Mouse (Mus musculus) midbrain, embryonic 12.5 days (tissue): ENCODE data around the gene Yy1. TPM values are rescaled to one million over a fixed set of nuclear protein-coding genes. Genes with fewer than 3 reads are reported as not detected.

ENCODE experiments used
- ATAC-seq: fragments of 200-750 bp; cut with Nextera tagmentation; 2 replicates; pipeline ENCODE4 v1.8.0; 2017; ENCODE audit warnings: low read depth, moderate TSS enrichment, moderate library complexity; ENCODE audit not compliant: low FRiP score
- H3K27ac ChIP-seq: fragments of 300-500 bp; sonication (generic); replicated peaks from 2 replicates; pipeline ENCODE4 v1.5.1; 2016; ENCODE audit warnings: mild to moderate bottlenecking
- H3K27me3 ChIP-seq: fragments of 300-500 bp; sonication (generic); 2 replicates; pipeline ENCODE4 v1.6.1; 2016; ENCODE audit warnings: mild to moderate bottlenecking
- H3K36me3 ChIP-seq: fragments of 300-500 bp; sonication (generic); 2 replicates; pipeline ENCODE4 v1.6.1; 2016
- H3K4me1 ChIP-seq: fragments of 300-500 bp; sonication (generic); 2 replicates; pipeline ENCODE4 v1.6.1; 2016
- H3K4me2 ChIP-seq: fragments of 300-500 bp; sonication (generic); replicated peaks from 2 replicates; pipeline ENCODE4 v1.6.1; 2016; ENCODE audit warnings: mild to moderate bottlenecking, moderate library complexity
- H3K4me3 ChIP-seq: fragments of 300-500 bp; sonication (generic); 2 replicates; pipeline ENCODE4 v1.5.1; 2016; ENCODE audit warnings: mild to moderate bottlenecking
- H3K9ac ChIP-seq: fragments of 300-500 bp; sonication (generic); replicated peaks from 2 replicates; pipeline ENCODE4 v1.6.1; 2016; ENCODE audit warnings: mild to moderate bottlenecking, moderate library complexity
- H3K9me3 ChIP-seq: fragments of 300-500 bp; sonication (generic); 2 replicates; pipeline ENCODE4 v1.6.1; 2016; ENCODE audit warnings: mild to moderate bottlenecking
- WGBS: fragments of 180-500 bp; shearing (Covaris S2); methylation state at CpG from one replicate; pipeline ENCODE4 v1.1.7; 2016; 5-methylcytosine and 5-hydroxymethylcytosine counted together
- polyA plus RNA-seq: library from polyadenylated mRNA; unstranded; fragments of >200 nt; fragmentation: Nextera tagmentation; extraction: Ambion mirVana; gene quantifications from 2 replicates; pipeline ENCODE4 v1.2.1, GENCODE M21; 2016

The Yy1 gene
- polyA plus RNA-seq = 18.9 and 19.5 TPM in 2 replicates

GRCm38 (mm10) chr12:108792546-108793452, at the start of gene Yy1:
Gene Yy1 (plus strand): TSS chr12:108792973.
- H3K27me3 ChIP-seq = no peaks in the 10 kb centered on the region
- peak within 1 kb of the TSS; percentile 90 for H3K9ac ChIP-seq
- peak within 1 kb of the TSS; percentile 82 for H3K4me2 ChIP-seq
- H3K4me3 ChIP-seq = peak within 1 kb of the TSS; percentile 100
- H3K27ac ChIP-seq = peak within 1 kb of the TSS; percentile 99
- peak; percentile 92 for ATAC-seq
- H3K36me3 ChIP-seq = no peaks in the 10 kb centered on the region
- peaks cover 33% of the 10 kb centered on the region for H3K4me1 ChIP-seq
- WGBS = under 1% methylated on average over 106 of the region's 127 CpGs
- no peaks in the 10 kb centered on the region for H3K9me3 ChIP-seq

DNA sequence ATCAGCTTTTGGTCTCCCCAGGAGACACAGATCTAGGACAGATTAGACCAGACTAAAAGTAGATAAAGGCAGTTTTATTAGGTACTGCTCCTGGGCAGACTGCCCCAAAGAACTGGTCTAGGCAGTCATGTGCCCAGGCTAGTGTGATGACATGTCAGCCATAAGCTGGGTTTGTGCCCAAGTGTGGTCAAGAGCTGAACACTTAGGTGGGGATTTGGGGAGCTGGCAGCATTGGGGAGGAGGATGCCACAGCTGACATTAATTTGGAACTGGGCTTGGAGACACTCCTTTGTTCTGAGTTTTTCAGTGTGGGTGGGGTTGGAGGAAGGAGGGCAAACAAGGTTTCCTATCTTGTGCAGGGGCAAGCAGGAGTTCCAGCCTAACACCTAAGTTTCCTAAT, 46.8 kb upstream of the Yy1 start:
- H3K4me2 ChIP-seq = no peak overlapping the region
- no peak for ATAC-seq
- H3K27ac ChIP-seq = no peak overlapping the region
- H3K36me3 ChIP-seq = no peaks in the 10 kb centered on the region
- no peak overlapping the region for H3K9ac ChIP-seq
- H3K9me3 ChIP-seq = no peaks in the 10 kb centered on the region
- H3K27me3 ChIP-seq = no peaks in the 10 kb centered on the region
- H3K4me1 ChIP-seq = no peaks in the 10 kb centered on the region
- no peak overlapping the region for H3K4me3 ChIP-seq

DNA sequence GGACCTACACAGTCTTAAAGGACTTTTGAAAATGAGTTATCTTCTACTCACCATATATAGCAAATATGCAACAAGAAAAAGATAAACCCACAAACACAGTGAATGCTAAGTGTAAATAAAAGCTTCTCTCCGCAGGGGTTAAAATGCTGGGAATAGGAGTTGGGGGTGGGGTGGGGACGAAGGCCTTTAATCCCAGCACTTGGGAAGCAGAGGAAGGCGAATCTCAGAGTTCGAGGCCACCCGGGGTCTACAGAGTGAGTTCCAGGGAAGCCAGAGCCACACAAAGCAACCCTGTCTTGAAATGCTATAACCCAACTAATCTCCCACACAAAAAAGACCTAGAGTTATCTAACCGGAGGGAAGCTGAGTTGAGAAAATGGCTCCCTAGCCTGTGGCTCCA, 43.8 kb upstream of the Yy1 start:
- Histone ChIP-seq H3K27me3 (no peaks in the 10 kb centered on the region), H3K4me1 (peaks cover 5% of the 10 kb centered on the region; the same call in 1 of the 2 replicates), H3K4me2 (no peak overlapping the region), H3K36me3 (no peaks in the 10 kb centered on the region), H3K27ac (no peak overlapping the region), H3K9ac (no peak overlapping the region), H3K4me3 (no peak overlapping the region), H3K9me3 (no peaks in the 10 kb centered on the region)
- no peak for ATAC-seq
- WGBS = 57% methylated on average over 6 of the region's 6 CpGs

DNA sequence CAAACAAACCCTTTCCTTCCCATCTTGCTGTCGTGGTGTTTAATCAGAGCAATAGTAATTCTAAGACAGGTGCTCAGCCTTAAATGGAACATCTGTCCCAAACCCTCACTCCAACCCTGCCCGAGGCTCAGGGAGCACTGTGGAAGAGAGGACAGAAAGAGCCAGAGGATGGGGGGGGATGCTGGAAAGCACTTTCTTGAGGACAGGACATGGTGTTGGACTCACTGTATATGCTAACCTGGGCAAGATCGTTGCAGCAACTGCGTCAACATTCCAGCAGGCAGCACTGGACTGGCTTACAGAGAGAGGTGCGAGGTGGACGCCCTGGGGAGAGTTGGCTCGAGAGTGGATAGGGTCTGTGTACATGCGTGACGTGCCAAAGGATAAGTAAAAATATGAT, 43.3 kb upstream of the Yy1 start:
- Histone ChIP-seq H3K4me3 (no peak overlapping the region), H3K9ac (no peak overlapping the region), H3K36me3 (no peaks in the 10 kb centered on the region), H3K27me3 (no peaks in the 10 kb centered on the region), H3K27ac (no peak overlapping the region), H3K4me1 (peaks cover 5% of the 10 kb centered on the region; the same call in 1 of the 2 replicates), H3K4me2 (no peak overlapping the region), H3K9me3 (no peaks in the 10 kb centered on the region)
- ATAC-seq = no peak
- 87% methylated on average over 9 of the region's 9 CpGs for WGBS

DNA sequence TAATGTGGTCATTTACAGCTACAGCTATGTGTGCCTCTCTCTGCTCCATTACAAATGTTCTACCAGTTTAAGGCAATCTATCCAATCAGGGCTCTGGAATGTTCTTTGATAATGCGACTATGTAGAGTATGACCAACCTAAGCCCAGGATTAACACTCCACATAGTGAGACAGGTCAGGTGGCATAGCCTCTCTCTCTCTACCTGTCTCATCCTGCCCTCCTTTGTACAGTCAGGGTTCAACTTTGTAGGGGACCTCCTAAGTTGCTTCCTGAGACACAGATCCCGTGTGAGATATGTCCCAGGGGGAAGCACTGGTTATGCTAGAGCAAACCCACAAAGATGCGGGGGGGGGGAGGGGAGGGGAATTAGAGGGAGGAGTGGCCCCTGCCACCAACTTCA, 42.5 kb upstream of the Yy1 start:
- ATAC-seq = no peak
- H3K4me2 ChIP-seq = no peak overlapping the region
- no peaks in the 10 kb centered on the region for H3K36me3 ChIP-seq
- peaks cover 5% of the 10 kb centered on the region; the same call in 1 of the 2 replicates for H3K4me1 ChIP-seq
- no peaks in the 10 kb centered on the region for H3K27me3 ChIP-seq
- H3K27ac ChIP-seq = no peak overlapping the region
- no peaks in the 10 kb centered on the region for H3K9me3 ChIP-seq
- H3K4me3 ChIP-seq = no peak overlapping the region
- WGBS = 79% methylated on average over 3 of the region's 3 CpGs
- no peak overlapping the region for H3K9ac ChIP-seq

DNA sequence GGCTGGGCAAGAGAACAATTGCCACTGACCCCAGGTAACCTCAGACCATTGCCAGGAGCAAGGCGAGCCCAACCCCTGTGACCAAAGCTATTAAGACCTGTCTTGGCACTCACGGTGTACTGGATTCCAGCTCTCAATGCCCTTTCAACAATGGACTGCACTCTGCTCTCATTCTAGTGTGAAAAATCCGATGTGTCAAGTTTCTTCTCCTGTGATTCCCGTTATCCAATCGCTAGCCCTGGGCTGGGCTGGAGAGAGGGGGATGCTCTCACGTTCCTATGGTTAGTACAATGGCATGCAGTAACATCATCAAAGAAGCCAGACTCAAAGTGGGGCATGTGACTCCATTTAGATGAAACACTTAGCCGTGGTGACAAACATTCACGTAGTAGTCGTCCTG, 41.0 kb upstream of the Yy1 start:
- H3K27me3 ChIP-seq = no peaks in the 10 kb centered on the region
- no peak overlapping the region for H3K4me3 ChIP-seq
- no peak overlapping the region for H3K9ac ChIP-seq
- WGBS = 39% methylated on average over 9 of the region's 9 CpGs
- no peak overlapping the region for H3K4me2 ChIP-seq
- H3K9me3 ChIP-seq = no peaks in the 10 kb centered on the region
- ATAC-seq = no peak
- H3K4me1 ChIP-seq = peaks cover 5% of the 10 kb centered on the region; the same call in 1 of the 2 replicates
- no peaks in the 10 kb centered on the region for H3K36me3 ChIP-seq
- no peak overlapping the region for H3K27ac ChIP-seq

DNA sequence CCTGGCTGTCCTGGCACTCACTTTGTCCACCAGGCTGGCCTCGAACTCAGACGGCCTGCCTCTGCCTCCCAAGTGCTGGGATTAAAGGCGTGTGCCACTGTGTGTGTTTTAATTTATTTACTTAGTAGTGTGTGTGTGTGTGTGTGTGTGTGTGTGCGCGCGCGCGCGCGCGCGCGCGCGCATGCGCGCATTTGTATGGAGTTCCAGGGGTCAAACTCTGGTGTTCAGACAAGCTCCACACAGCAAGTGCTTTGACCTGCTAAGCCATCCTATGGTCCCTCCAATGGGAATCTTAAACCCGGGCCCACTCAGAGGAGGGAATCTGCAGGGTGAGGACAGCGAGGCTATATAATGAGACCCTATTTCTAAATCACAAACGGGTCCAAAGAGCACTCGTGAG, 37.6 kb upstream of the Yy1 start:
- ATAC-seq = no peak
- no peak overlapping the region for H3K27ac ChIP-seq
- no peak overlapping the region for H3K4me2 ChIP-seq
- H3K9ac ChIP-seq = no peak overlapping the region
- H3K27me3 ChIP-seq = no peaks in the 10 kb centered on the region
- H3K9me3 ChIP-seq = no peaks in the 10 kb centered on the region
- H3K4me3 ChIP-seq = no peak overlapping the region
- 82% methylated on average over 21 of the region's 21 CpGs for WGBS
- H3K36me3 ChIP-seq = no peaks in the 10 kb centered on the region
- H3K4me1 ChIP-seq = peaks cover 7% of the 10 kb centered on the region; the same call in 1 of the 2 replicates

- 92% methylated on average over 10 of the region's 10 CpGs for WGBS
These were observed 36.2 kb upstream of the Yy1 start for GRCm38 (mm10) chr12:108756611-108757010.

DNA sequence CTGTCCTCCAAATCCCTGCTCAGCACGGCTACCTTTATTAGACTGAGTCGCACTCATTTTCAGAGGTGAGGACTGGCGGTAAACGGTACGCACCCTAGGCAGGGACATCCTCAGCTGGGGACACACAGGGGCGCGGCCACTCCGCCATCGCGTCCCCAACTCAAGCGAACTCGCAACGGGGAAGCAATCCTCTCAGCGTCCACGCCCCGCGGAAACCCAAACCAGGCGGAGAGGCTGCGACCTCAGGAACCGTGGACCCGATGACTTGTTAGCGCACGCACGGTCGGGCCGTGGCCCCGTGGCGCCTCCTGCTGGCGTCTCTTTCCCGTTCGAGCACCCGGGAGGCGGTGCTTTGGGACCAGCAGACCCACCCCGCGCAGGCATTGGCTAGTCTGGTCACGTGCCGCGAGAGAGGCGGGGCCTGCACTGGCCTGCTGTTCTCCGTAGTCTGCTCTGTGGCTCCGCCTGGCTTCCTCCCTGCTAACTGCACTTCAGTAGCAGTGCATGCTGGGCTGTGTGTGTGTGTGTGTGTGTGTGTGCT, 35.0 kb upstream of the Yy1 start:
- Histone ChIP-seq H3K9me3 (no peaks in the 10 kb centered on the region), H3K27ac (no peak overlapping the region), H3K4me2 (peak overlapping the region; percentile 73), H3K36me3 (no peaks in the 10 kb centered on the region), H3K4me1 (0 out of 2 replicates have a peak, but pooled peaks cover 3% of the 10 kb centered on the region), H3K27me3 (no peaks in the 10 kb centered on the region), H3K4me3 (peak overlapping the region; percentile 63), H3K9ac (peak overlapping the region; percentile 63)
- ATAC-seq = peak; percentile 98
- WGBS = under 1% methylated on average over 41 of the region's 41 CpGs

More at GRCm38 (mm10) chr12:108756611-108757010, 36.2 kb upstream of the Yy1 start:
- Histone ChIP-seq H3K4me1 (peaks cover 7% of the 10 kb centered on the region; the same call in 1 of the 2 replicates), H3K4me2 (no peak overlapping the region), H3K9ac (no peak overlapping the region), H3K27ac (no peak overlapping the region), H3K9me3 (no peaks in the 10 kb centered on the region), H3K27me3 (no peaks in the 10 kb centered on the region), H3K36me3 (no peaks in the 10 kb centered on the region), H3K4me3 (no peak overlapping the region)
- no peak for ATAC-seq

GRCm38 (mm10) chr12:108758273-108758672, 34.5 kb upstream of the Yy1 start:
- no peak for ATAC-seq
- Histone ChIP-seq H3K4me3 (peak overlapping the region; percentile 63), H3K9me3 (no peaks in the 10 kb centered on the region), H3K27ac (0 out of 2 replicates have a peak overlapping the region, but pooled peaks have one; percentile 3), H3K36me3 (no peaks in the 10 kb centered on the region), H3K9ac (no peak overlapping the region), H3K27me3 (no peaks in the 10 kb centered on the region), H3K4me1 (peaks cover 3% of the 10 kb centered on the region; the same call in 1 of the 2 replicates), H3K4me2 (peak overlapping the region; percentile 73)
- WGBS = 79% methylated on average over 8 of the region's 8 CpGs

- Histone ChIP-seq H3K4me2 (no peak overlapping the region), H3K27ac (no peak overlapping the region), H3K27me3 (no peaks in the 10 kb centered on the region), H3K9ac (no peak overlapping the region), H3K36me3 (no peaks in the 10 kb centered on the region), H3K4me3 (no peak overlapping the region), H3K4me1 (peaks cover 3% of the 10 kb centered on the region; the same call in 1 of the 2 replicates), H3K9me3 (no peaks in the 10 kb centered on the region)
- ATAC-seq = no peak
- 82% methylated on average over 13 of the region's 13 CpGs for WGBS
These were observed 34.1 kb upstream of the Yy1 start for GRCm38 (mm10) chr12:108758682-108759081.

DNA sequence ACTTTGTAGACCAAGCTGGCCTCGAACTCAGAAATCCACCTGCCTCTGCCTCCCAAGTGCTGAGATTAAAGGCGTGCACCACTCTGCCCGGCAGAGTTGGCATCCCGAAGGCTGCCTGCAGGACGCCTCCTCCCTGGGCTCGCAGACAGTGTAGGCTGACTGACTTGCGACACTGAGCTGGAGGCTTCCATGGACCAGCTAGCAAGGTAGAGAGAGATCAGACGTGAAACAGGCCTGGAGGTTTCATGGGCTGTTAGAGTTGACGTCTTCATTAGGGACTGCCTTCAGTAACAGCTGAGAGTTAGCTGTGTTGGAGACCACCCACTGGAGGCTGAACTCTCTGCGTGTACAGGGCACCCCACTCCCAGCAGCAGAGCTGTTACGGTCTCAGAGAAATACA, 33.5 kb upstream of the Yy1 start:
- no peak for ATAC-seq
- WGBS = 85% methylated on average over 11 of the region's 11 CpGs
- peaks cover 3% of the 10 kb centered on the region; the same call in 1 of the 2 replicates for H3K4me1 ChIP-seq
- no peak overlapping the region for H3K4me3 ChIP-seq
- H3K36me3 ChIP-seq = no peaks in the 10 kb centered on the region
- no peak overlapping the region for H3K4me2 ChIP-seq
- no peak overlapping the region for H3K9ac ChIP-seq
- H3K9me3 ChIP-seq = no peaks in the 10 kb centered on the region
- H3K27me3 ChIP-seq = no peaks in the 10 kb centered on the region
- H3K27ac ChIP-seq = no peak overlapping the region
